Mouse (Mus musculus) limb, embryonic 15.5 days (tissue): ENCODE data around the gene Ces1d. TPM values are rescaled to one million over a fixed set of nuclear protein-coding genes. Genes with fewer than 3 reads are reported as not detected.
"Not testable (repeated sequence)": the region's sequence is repeated elsewhere in the genome, so short reads cannot be mapped to it uniquely, and the experiment has no call there.

Experiments used
- ATAC-seq: fragments of 200-750 bp; cut with Nextera tagmentation; 2 replicates; pipeline ENCODE4 v1.8.0; 2017; ENCODE audit warnings: low read depth, moderate TSS enrichment; ENCODE audit not compliant: insufficient number of reproducible peaks, low FRiP score, low TSS enrichment
- H3K27ac ChIP-seq: fragments of 300-500 bp; sonication (generic); 2 replicates; pipeline ENCODE4 v1.5.1; 2015; ENCODE audit warnings: moderate library complexity, mild to moderate bottlenecking, inconsistent platforms
- H3K27me3 ChIP-seq: fragments of 300-500 bp; sonication (generic); 2 replicates; pipeline ENCODE4 v1.6.1; 2015; ENCODE audit warnings: inconsistent platforms
- H3K36me3 ChIP-seq: fragments of 300-500 bp; sonication (generic); 2 replicates; pipeline ENCODE4 v1.6.1; 2015; ENCODE audit warnings: inconsistent platforms
- H3K4me1 ChIP-seq: fragments of 300-500 bp; sonication (generic); 2 replicates; pipeline ENCODE4 v1.6.1; 2015; ENCODE audit warnings: inconsistent platforms
- H3K4me2 ChIP-seq: fragments of 300-500 bp; sonication (generic); 2 replicates; pipeline ENCODE4 v1.6.1; 2015; ENCODE audit warnings: mild to moderate bottlenecking, inconsistent platforms
- H3K4me3 ChIP-seq: fragments of 300-500 bp; sonication (generic); 2 replicates; pipeline ENCODE4 v1.5.1; 2015; ENCODE audit warnings: mild to moderate bottlenecking, inconsistent platforms
- H3K9ac ChIP-seq: fragments of 300-500 bp; sonication (generic); 2 replicates; pipeline ENCODE4 v1.6.1; 2015; ENCODE audit warnings: inconsistent platforms
- H3K9me3 ChIP-seq: fragments of 300-500 bp; sonication (generic); 2 replicates; pipeline ENCODE4 v1.6.1; 2016; ENCODE audit warnings: inconsistent platforms
- WGBS: fragments of 180-500 bp; shearing (Covaris S2); methylation state at CpG from one replicate; pipeline ENCODE4 v1.1.7; 2015; 5-methylcytosine and 5-hydroxymethylcytosine counted together
- polyA plus RNA-seq: library from polyadenylated mRNA; unstranded; fragments of >200 nt; fragmentation: Nextera tagmentation; extraction: Ambion mirVana; gene quantifications from 2 replicates; pipeline ENCODE4 v1.2.1, GENCODE M21; 2015

Ces1d gene
- polyA plus RNA-seq, 1 experiment from 2014 or later = 0.24 TPM

- Histone ChIP-seq H3K36me3 (no peaks in the 10 kb centered on the region), H3K27ac (no peak overlapping the region), H3K9me3 (no peaks in the 10 kb centered on the region), H3K4me3 (no peak overlapping the region), H3K4me1 (no peaks in the 10 kb centered on the region), H3K27me3 (no peaks in the 10 kb centered on the region), H3K9ac (no peak overlapping the region), H3K4me2 (no peak overlapping the region)
- no peak for ATAC-seq
These were observed 13.5 kb upstream of the Ces1d start for GRCm38 (mm10) chr8:93211091-93211490.

GRCm38 (mm10) chr8:93199146-93199545, 1.5 kb upstream of the Ces1d start:
- H3K27me3 ChIP-seq, ATAC-seq, H3K9ac ChIP-seq, H3K4me2 ChIP-seq, H3K4me3 ChIP-seq, H3K27ac ChIP-seq, H3K36me3 ChIP-seq, H3K4me1 ChIP-seq, H3K9me3 ChIP-seq: not testable (repeated sequence)
- WGBS = 52% methylated on average over 7 of the region's 7 CpGs

- ATAC-seq = no peak
- no peaks in the 10 kb centered on the region for H3K36me3 ChIP-seq
- H3K9ac ChIP-seq = no peak overlapping the region
- H3K4me1 ChIP-seq = no peaks in the 10 kb centered on the region
- H3K4me3 ChIP-seq = no peak overlapping the region
- no peak overlapping the region for H3K27ac ChIP-seq
- H3K4me2 ChIP-seq = no peak overlapping the region
- WGBS = 87% methylated on average over 5 of the region's 5 CpGs
- no peaks in the 10 kb centered on the region for H3K27me3 ChIP-seq
- no peaks in the 10 kb centered on the region for H3K9me3 ChIP-seq
These were observed 1.2 kb downstream of the Ces1d start for GRCm38 (mm10) chr8:93196436-93196835.

- Histone ChIP-seq H3K9ac (no peak overlapping the region), H3K36me3 (no peaks in the 10 kb centered on the region), H3K27me3 (no peaks in the 10 kb centered on the region), H3K4me1 (no peaks in the 10 kb centered on the region), H3K27ac (no peak overlapping the region), H3K9me3 (no peaks in the 10 kb centered on the region), H3K4me3 (no peak overlapping the region), H3K4me2 (no peak overlapping the region)
- no peak for ATAC-seq
- 61% methylated on average over 4 of the region's 4 CpGs for WGBS
These were observed 17.0 kb downstream of the Ces1d start for GRCm38 (mm10) chr8:93180581-93181129.

GRCm38 (mm10) chr8:93176593-93176992, 21.0 kb downstream of the Ces1d start:
- no peak for ATAC-seq
- Histone ChIP-seq H3K9ac (no peak overlapping the region), H3K36me3 (no peaks in the 10 kb centered on the region), H3K27me3 (no peaks in the 10 kb centered on the region), H3K4me1 (no peaks in the 10 kb centered on the region), H3K9me3 (no peaks in the 10 kb centered on the region), H3K4me3 (no peak overlapping the region), H3K4me2 (no peak overlapping the region), H3K27ac (no peak overlapping the region)
- WGBS = 21% methylated on average over 1 of the region's 1 CpGs

GRCm38 (mm10) chr8:93174554-93174953, 23.1 kb downstream of the Ces1d start:
- no peak overlapping the region for H3K4me3 ChIP-seq
- 62% methylated on average over 2 of the region's 2 CpGs for WGBS
- ATAC-seq = no peak

GRCm38 (mm10) chr8:93171846-93172590, 25.6 kb downstream of the Ces1d start:
- Histone ChIP-seq H3K9ac (no peak overlapping the region), H3K27ac (no peak overlapping the region), H3K27me3 (no peaks in the 10 kb centered on the region), H3K4me3 (no peak overlapping the region), H3K9me3 (no peaks in the 10 kb centered on the region), H3K36me3 (no peaks in the 10 kb centered on the region), H3K4me2 (no peak overlapping the region), H3K4me1 (no peaks in the 10 kb centered on the region)
- no peak for ATAC-seq
- 53% methylated on average over 1 of the region's 1 CpGs for WGBS

More at GRCm38 (mm10) chr8:93174554-93174953, 23.1 kb downstream of the Ces1d start:
- H3K4me2 ChIP-seq = no peak overlapping the region
- H3K9me3 ChIP-seq = no peaks in the 10 kb centered on the region
- H3K4me1 ChIP-seq = no peaks in the 10 kb centered on the region
- no peak overlapping the region for H3K27ac ChIP-seq
- no peaks in the 10 kb centered on the region for H3K36me3 ChIP-seq
- no peaks in the 10 kb centered on the region for H3K27me3 ChIP-seq
- no peak overlapping the region for H3K9ac ChIP-seq

GRCm38 (mm10) chr8:93163363-93163762, 34.3 kb downstream of the Ces1d start:
- H3K4me2 ChIP-seq = no peak overlapping the region
- H3K36me3 ChIP-seq = no peaks in the 10 kb centered on the region
- no peak overlapping the region for H3K4me3 ChIP-seq
- H3K4me1 ChIP-seq = no peaks in the 10 kb centered on the region
- no peak overlapping the region for H3K9ac ChIP-seq
- no peaks in the 10 kb centered on the region for H3K27me3 ChIP-seq
- no peaks in the 10 kb centered on the region for H3K9me3 ChIP-seq
- ATAC-seq = no peak
- H3K27ac ChIP-seq = no peak overlapping the region
- WGBS = 85% methylated on average over 1 of the region's 1 CpGs

GRCm38 (mm10) chr8:93151401-93151800, 46.2 kb downstream of the Ces1d start:
- Histone ChIP-seq H3K4me1 (no peaks in the 10 kb centered on the region), H3K9me3 (no peaks in the 10 kb centered on the region), H3K9ac (no peak overlapping the region), H3K27me3 (no peaks in the 10 kb centered on the region), H3K4me2 (no peak overlapping the region), H3K27ac (no peak overlapping the region), H3K4me3 (no peak overlapping the region), H3K36me3 (no peaks in the 10 kb centered on the region)
- ATAC-seq = no peak
- WGBS = 86% methylated on average over 1 of the region's 1 CpGs

GRCm38 (mm10) chr8:93147331-93147730, 50.3 kb downstream of the Ces1d start:
- no peak overlapping the region for H3K4me3 ChIP-seq
- no peak overlapping the region for H3K27ac ChIP-seq
- H3K4me2 ChIP-seq = no peak overlapping the region
- H3K36me3 ChIP-seq = no peaks in the 10 kb centered on the region
- H3K9me3 ChIP-seq = no peaks in the 10 kb centered on the region
- no peaks in the 10 kb centered on the region for H3K4me1 ChIP-seq
- no peak for ATAC-seq
- H3K27me3 ChIP-seq = no peaks in the 10 kb centered on the region
- no peak overlapping the region for H3K9ac ChIP-seq

GRCm38 (mm10) chr8:93140696-93141095, 56.9 kb downstream of the Ces1d start:
- H3K27ac ChIP-seq = no peak overlapping the region
- WGBS = 41% methylated on average over 1 of the region's 1 CpGs
- H3K9ac ChIP-seq = no peak overlapping the region

GRCm38 (mm10) chr8:93132196-93132595, 65.4 kb downstream of the Ces1d start:
- Histone ChIP-seq H3K4me1 (no peaks in the 10 kb centered on the region), H3K9ac (no peak overlapping the region), H3K9me3 (no peaks in the 10 kb centered on the region), H3K36me3 (no peaks in the 10 kb centered on the region), H3K4me2 (no peak overlapping the region), H3K4me3 (no peak overlapping the region), H3K27me3 (no peaks in the 10 kb centered on the region), H3K27ac (no peak overlapping the region)
- ATAC-seq = no peak
- 91% methylated on average over 2 of the region's 2 CpGs for WGBS

More at GRCm38 (mm10) chr8:93140696-93141095, 56.9 kb downstream of the Ces1d start:
- no peak for ATAC-seq
- H3K4me1 ChIP-seq = no peaks in the 10 kb centered on the region
- H3K4me2 ChIP-seq = no peak overlapping the region
- H3K27me3 ChIP-seq = no peaks in the 10 kb centered on the region
- no peak overlapping the region for H3K4me3 ChIP-seq
- no peaks in the 10 kb centered on the region for H3K36me3 ChIP-seq
- H3K9me3 ChIP-seq = no peaks in the 10 kb centered on the region
